Mouse (Mus musculus) spleen, adult 2 months (tissue): ENCODE data around the gene Ube2s. TPM values are rescaled to one million over a fixed set of nuclear protein-coding genes. Genes with fewer than 3 reads are reported as not detected.

Source experiments
- DNase-seq, 2 experiments: peaks; one replicate each; pipeline versions ENCODE4 v3.0.0 to v3.0.0-alpha.2; 2012 to 2021; ENCODE audit warnings: low spot score in 2 of 2, low read depth in 1 of 2
- H3K27ac ChIP-seq: fragments of 200-500 bp; 2 replicates; pipeline ENCODE4 v1.5.1; 2012; ENCODE audit warnings: low read length, inconsistent platforms; ENCODE audit not compliant: insufficient read depth
- H3K27me3 ChIP-seq: fragments of 200-500 bp; 2 replicates; pipeline ENCODE4 v1.6.1; 2012; ENCODE audit warnings: mild to moderate bottlenecking, moderate library complexity, low read length, inconsistent platforms; ENCODE audit not compliant: control insufficient read depth, insufficient read depth
- H3K36me3 ChIP-seq: fragments of 200-500 bp; 2 replicates; pipeline ENCODE4 v1.6.1; 2012; ENCODE audit warnings: mild to moderate bottlenecking, low read length, inconsistent platforms; ENCODE audit not compliant: control insufficient read depth, insufficient read depth
- H3K4me1 ChIP-seq: fragments of 200-500 bp; 2 replicates; pipeline ENCODE4 v1.6.1; 2011; ENCODE audit warnings: inconsistent platforms; ENCODE audit not compliant: control insufficient read depth, insufficient read depth, insufficient read length
- H3K4me3 ChIP-seq: fragments of 200-500 bp; 2 replicates; pipeline ENCODE4 v1.5.1; 2011; ENCODE audit warnings: mild to moderate bottlenecking, inconsistent platforms; ENCODE audit not compliant: insufficient read depth, insufficient read length; ENCODE audit errors: extremely low read depth
- CTCF ChIP-seq: fragments of 200-500 bp; IDR thresholded peaks from 2 replicates; pipeline ENCODE4 v1.5.1; 2011; ENCODE audit warnings: mild to moderate bottlenecking, inconsistent platforms; ENCODE audit not compliant: insufficient read depth, insufficient read length, insufficient replicate concordance; ENCODE audit errors: extremely low read depth
- POLR2A ChIP-seq: fragments of 200-500 bp; IDR thresholded peaks from 2 replicates; pipeline ENCODE4 v1.6.1; 2011; ENCODE audit warnings: low read depth, low read length, inconsistent platforms
- WGBS: fragments of 180-500 bp; shearing (Covaris S2); methylation state at CpG from one replicate; pipeline ENCODE4 v1.1.7; 2018; 5-methylcytosine and 5-hydroxymethylcytosine counted together
- polyA plus RNA-seq: library from polyadenylated mRNA; depleted of rRNA; stranded (reverse); fragments of >200 nt; gene quantifications from 2 replicates; pipeline ENCODE4 v1.2.3, GENCODE M21; 2012

Ube2s gene
- polyA plus RNA-seq, 1 experiment: 167 TPM

GRCm38 (mm10) chr7:4779921-4780320 is 32.5 kb downstream of the Ube2s start:
- Histone ChIP-seq H3K4me3 (no peak overlapping the region), H3K36me3 (no peaks in the 10 kb centered on the region), H3K27ac (no peak overlapping the region), H3K4me1 (no peaks in the 10 kb centered on the region), H3K27me3 (peaks cover 14% of the 10 kb centered on the region)
- no peak for DNase-seq
- 11% methylated on average over 5 of the region's 5 CpGs for WGBS
- TF ChIP-seq POLR2A (no peak), CTCF (no peak)

GRCm38 (mm10) chr7:4777851-4778637 is 34.3 kb downstream of the Ube2s start:
- no peak for DNase-seq
- Histone ChIP-seq H3K4me3 (no peak overlapping the region), H3K4me1 (no peaks in the 10 kb centered on the region), H3K27ac (no peak overlapping the region), H3K36me3 (no peaks in the 10 kb centered on the region), H3K27me3 (peaks cover 17% of the 10 kb centered on the region)
- WGBS: 51% methylated on average over 20 of the region's 20 CpGs
- no peak for TF ChIP-seq CTCF
- no peak for TF ChIP-seq POLR2A

- Histone ChIP-seq H3K4me1 (no peaks in the 10 kb centered on the region), H3K27me3 (peaks cover 17% of the 10 kb centered on the region), H3K27ac (no peak overlapping the region), H3K4me3 (peak overlapping the region; percentile 52; the same call in 1 of the 2 replicates), H3K36me3 (no peaks in the 10 kb centered on the region)
- no peak for DNase-seq
- 3% methylated on average over 37 of the region's 56 CpGs for WGBS
- no peak for TF ChIP-seq POLR2A
- TF ChIP-seq CTCF: no peak
Measured at GRCm38 (mm10) chr7:4776861-4777830, 35.2 kb downstream of the Ube2s start.

- no peaks in the 10 kb centered on the region for H3K4me1 ChIP-seq
- 61% methylated on average over 10 of the region's 10 CpGs for WGBS
Measured at GRCm38 (mm10) chr7:4776131-4776530, 36.3 kb downstream of the Ube2s start.

GRCm38 (mm10) chr7:4771202-4771601 is 41.2 kb downstream of the Ube2s start, which contains the start of gene Fam71e2:
TSS of gene Fam71e2 (minus strand) at chr7:4771302.
- H3K4me1 ChIP-seq: no peaks in the 10 kb centered on the region
- no peak for DNase-seq
- no peaks in the 10 kb centered on the region for H3K36me3 ChIP-seq
- no peak within 1 kb of the TSS for H3K4me3 ChIP-seq
- no peak within 1 kb of the TSS for H3K27ac ChIP-seq
- 75% methylated on average over 5 of the region's 5 CpGs for WGBS
- TF ChIP-seq CTCF: no peak
- no peak for TF ChIP-seq POLR2A
- peaks cover 4% of the 10 kb centered on the region for H3K27me3 ChIP-seq

More at GRCm38 (mm10) chr7:4776131-4776530, 36.3 kb downstream of the Ube2s start:
- H3K27me3 ChIP-seq: peaks cover 17% of the 10 kb centered on the region
- no peak overlapping the region for H3K4me3 ChIP-seq
- TF ChIP-seq POLR2A (no peak), CTCF (no peak)
- no peak overlapping the region for H3K27ac ChIP-seq
- no peaks in the 10 kb centered on the region for H3K36me3 ChIP-seq
- DNase-seq: no peak

GRCm38 (mm10) chr7:4764946-4765710 is 47.3 kb downstream of the Ube2s start:
- Histone ChIP-seq H3K36me3 (no peaks in the 10 kb centered on the region), H3K27ac (no peak overlapping the region), H3K27me3 (no peaks in the 10 kb centered on the region), H3K4me3 (no peak overlapping the region), H3K4me1 (no peaks in the 10 kb centered on the region)
- no peak for DNase-seq
- no peak for TF ChIP-seq POLR2A
- WGBS: 49% methylated on average over 4 of the region's 4 CpGs
